Mouse (Mus musculus) embryonic facial prominence, embryonic 11.5 days (tissue): ENCODE data around the gene Gm43518. TPM values are rescaled to one million over a fixed set of nuclear protein-coding genes. Genes with fewer than 3 reads are reported as not detected.
A peak's percentile ranks its signal among the peaks of the same experiment; 100 is the strongest.

Experiments used
- ATAC-seq: fragments of 200-750 bp; cut with Nextera tagmentation; replicated peaks from 2 replicates; pipeline ENCODE4 v1.8.0; 2017; ENCODE audit warnings: low read depth; ENCODE audit not compliant: insufficient number of reproducible peaks, low FRiP score, low TSS enrichment
- DNase-seq: peaks from one replicate; pipeline ENCODE4 v3.0.0-alpha.2; 2015; ENCODE audit warnings: low spot score
- H3K27ac ChIP-seq: fragments of 300-500 bp; sonication (generic); replicated peaks from 2 replicates; pipeline ENCODE4 v1.5.1; 2014; ENCODE audit warnings: mild to moderate bottlenecking, low read depth, low read length, control low read depth
- H3K27me3 ChIP-seq: fragments of 300-500 bp; sonication (generic); 2 replicates; pipeline ENCODE4 v1.6.1; 2014; ENCODE audit warnings: mild to moderate bottlenecking, low read length, moderate library complexity, mixed read lengths; ENCODE audit not compliant: control insufficient read depth, insufficient read depth
- H3K36me3 ChIP-seq: fragments of 300-500 bp; sonication (generic); replicated peaks from 2 replicates; pipeline ENCODE4 v1.6.1; 2014; ENCODE audit warnings: low read depth, mild to moderate bottlenecking, low read length, moderate library complexity, mixed read lengths; ENCODE audit not compliant: control insufficient read depth, insufficient read depth
- H3K4me1 ChIP-seq: fragments of 300-500 bp; sonication (generic); 2 replicates; pipeline ENCODE4 v1.6.1; 2014; ENCODE audit warnings: low read length, mixed read lengths; ENCODE audit not compliant: control insufficient read depth, insufficient read depth
- H3K4me2 ChIP-seq: fragments of 300-500 bp; sonication (generic); 2 replicates; pipeline ENCODE4 v1.6.1; 2014; ENCODE audit warnings: low read depth, mild to moderate bottlenecking, control low read depth, low read length, moderate library complexity
- H3K4me3 ChIP-seq: fragments of 300-500 bp; sonication (generic); 2 replicates; pipeline ENCODE4 v1.5.1; 2014; ENCODE audit warnings: low read depth, low read length, control low read depth
- H3K9ac ChIP-seq: fragments of 300-500 bp; sonication (generic); replicated peaks from 2 replicates; pipeline ENCODE4 v1.6.1; 2014; ENCODE audit warnings: mild to moderate bottlenecking, control low read depth, low read length
- H3K9me3 ChIP-seq: fragments of 300-500 bp; sonication (generic); replicated peaks from 2 replicates; pipeline ENCODE4 v1.6.1; 2016; ENCODE audit warnings: mild to moderate bottlenecking, low read length, inconsistent platforms, mixed read lengths; ENCODE audit not compliant: control insufficient read depth
- WGBS: fragments of 180-500 bp; shearing (Covaris S2); extraction: QIAGEN DNeasy Blood & Tissue Kit; methylation state at CpG from one replicate; pipeline ENCODE4 v1.1.7; 2014; 5-methylcytosine and 5-hydroxymethylcytosine counted together
- polyA plus RNA-seq: library from polyadenylated mRNA; unstranded; fragments of >200 nt; fragmentation: Nextera tagmentation; extraction: Ambion mirVana; gene quantifications from 2 replicates; pipeline ENCODE4 v1.2.1, GENCODE M21; 2014

Gene Gm43518
- polyA plus RNA-seq, 1 experiment from 2014 or later = not detected

DNA sequence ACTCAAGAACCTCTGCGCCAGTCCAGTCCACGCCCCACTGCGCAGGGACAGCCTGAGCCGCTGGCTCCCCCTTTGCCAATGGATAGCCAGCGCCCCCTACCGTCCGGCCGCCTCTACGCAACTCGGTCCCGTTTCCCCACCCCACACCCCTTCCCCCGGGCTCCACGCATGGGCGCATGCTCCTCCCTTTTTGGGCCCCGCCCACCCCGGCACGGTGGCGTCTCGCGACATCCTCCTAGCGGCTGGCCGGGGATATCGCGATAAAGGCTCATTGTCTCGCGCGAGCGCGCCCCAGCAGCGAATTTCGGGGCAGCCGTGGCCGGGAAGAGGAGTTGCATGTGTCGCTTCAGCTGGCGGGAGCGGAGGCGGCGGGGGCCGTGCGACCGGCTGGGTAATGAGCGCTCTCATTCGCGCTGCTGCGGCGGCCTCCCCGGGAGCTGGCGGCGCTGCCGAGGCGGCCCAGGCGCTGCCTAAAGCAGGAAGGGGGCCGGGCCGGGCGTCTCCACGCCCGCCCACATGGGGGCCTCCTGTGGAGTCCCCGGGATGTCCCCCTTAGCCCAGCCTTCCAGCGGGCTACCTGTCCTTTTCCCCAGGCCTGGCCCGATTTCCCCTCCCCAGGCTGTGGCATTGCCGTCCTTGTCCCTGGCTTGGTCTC is 20.1 kb upstream of the Gm43518 start, which contains the start of gene Denr:
Gene Denr (plus strand): TSS at position 200 of the 655 bp plus-strand sequence.
- Histone ChIP-seq H3K4me2 (peak within 1 kb of the TSS; percentile 73), H3K27ac (peak within 1 kb of the TSS; percentile 16; the same call in 1 of the 2 replicates), H3K9ac (peak within 1 kb of the TSS; percentile 82), H3K4me3 (peak within 1 kb of the TSS; percentile 82), H3K27me3 (no peaks in the 10 kb centered on the region), H3K4me1 (no peaks in the 10 kb centered on the region), H3K36me3 (peaks cover 2% of the 10 kb centered on the region), H3K9me3 (no peaks in the 10 kb centered on the region)
- ATAC-seq (peak; percentile 91), DNase-seq (peak; percentile 99)
- WGBS = under 1% methylated on average over 48 of the region's 61 CpGs

DNA sequence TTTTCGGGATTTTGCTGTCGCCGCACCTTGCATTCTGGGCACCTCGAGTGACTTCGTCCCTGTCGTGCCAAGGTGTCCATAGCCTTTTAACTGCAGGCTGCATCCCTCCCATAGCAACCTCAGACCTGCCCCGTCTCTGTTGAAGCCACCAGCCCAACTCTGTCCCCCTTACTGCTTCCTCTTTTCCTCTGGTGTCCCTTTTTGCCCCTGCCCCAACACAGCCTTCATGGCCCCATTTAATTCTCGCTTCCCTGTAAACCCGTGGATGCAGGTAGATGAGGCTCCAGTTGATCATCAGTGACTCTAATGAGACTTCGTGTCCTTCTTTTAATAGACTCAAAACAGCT is 19.6 kb upstream of the Gm43518 start:
- ATAC-seq = no peak
- H3K27ac ChIP-seq = peak overlapping the region; percentile 16; the same call in 1 of the 2 replicates
- 4% methylated on average over 10 of the region's 10 CpGs for WGBS

GRCm38 (mm10) chr5:123914852-123915251 is 12.4 kb upstream of the Gm43518 start:
- Histone ChIP-seq H3K36me3 (no peaks in the 10 kb centered on the region; the same call in 1 of the 2 replicates), H3K4me1 (no peaks in the 10 kb centered on the region), H3K9ac (no peak overlapping the region), H3K9me3 (no peaks in the 10 kb centered on the region), H3K4me3 (no peak overlapping the region), H3K4me2 (no peak overlapping the region), H3K27me3 (no peaks in the 10 kb centered on the region), H3K27ac (no peak overlapping the region)
- DNase-seq (no peak), ATAC-seq (no peak)
- 87% methylated on average over 3 of the region's 3 CpGs for WGBS

More for the DNA sequence above, 19.6 kb upstream of the Gm43518 start:
- H3K4me3 ChIP-seq = peak overlapping the region; percentile 82
- no peak for DNase-seq
- peak overlapping the region; percentile 73 for H3K4me2 ChIP-seq
- H3K27me3 ChIP-seq = no peaks in the 10 kb centered on the region
- H3K9me3 ChIP-seq = no peaks in the 10 kb centered on the region
- H3K9ac ChIP-seq = peak overlapping the region; percentile 82
- peaks cover 2% of the 10 kb centered on the region for H3K36me3 ChIP-seq
- no peaks in the 10 kb centered on the region for H3K4me1 ChIP-seq

- Histone ChIP-seq H3K4me3 (no peak overlapping the region), H3K27me3 (no peaks in the 10 kb centered on the region), H3K9ac (no peak overlapping the region), H3K4me2 (no peak overlapping the region), H3K4me1 (no peaks in the 10 kb centered on the region), H3K36me3 (peaks cover 7% of the 10 kb centered on the region; the same call in 1 of the 2 replicates), H3K9me3 (no peaks in the 10 kb centered on the region), H3K27ac (no peak overlapping the region)
- ATAC-seq (no peak), DNase-seq (no peak)
- WGBS = 87% methylated on average over 6 of the region's 6 CpGs
Observed at GRCm38 (mm10) chr5:123922112-123922511, 5.1 kb upstream of the Gm43518 start.

GRCm38 (mm10) chr5:123930508-123930989 is 3.3 kb downstream of the Gm43518 start, which contains the start of gene Ccdc62:
Ccdc62 (plus strand) TSS chr5:123930679.
- H3K9ac ChIP-seq = peak within 1 kb of the TSS; percentile 97
- WGBS = under 1% methylated on average over 56 of the region's 56 CpGs
- no peaks in the 10 kb centered on the region for H3K9me3 ChIP-seq
- H3K36me3 ChIP-seq = no peaks in the 10 kb centered on the region
- ATAC-seq = peak; percentile 92
- H3K4me2 ChIP-seq = peak within 1 kb of the TSS; percentile 67
- DNase-seq = peak; percentile 98
- H3K27ac ChIP-seq = peak within 1 kb of the TSS; percentile 31; the same call in 1 of the 2 replicates
- no peaks in the 10 kb centered on the region for H3K27me3 ChIP-seq
- peak within 1 kb of the TSS; percentile 75 for H3K4me3 ChIP-seq
- no peaks in the 10 kb centered on the region for H3K4me1 ChIP-seq

DNA sequence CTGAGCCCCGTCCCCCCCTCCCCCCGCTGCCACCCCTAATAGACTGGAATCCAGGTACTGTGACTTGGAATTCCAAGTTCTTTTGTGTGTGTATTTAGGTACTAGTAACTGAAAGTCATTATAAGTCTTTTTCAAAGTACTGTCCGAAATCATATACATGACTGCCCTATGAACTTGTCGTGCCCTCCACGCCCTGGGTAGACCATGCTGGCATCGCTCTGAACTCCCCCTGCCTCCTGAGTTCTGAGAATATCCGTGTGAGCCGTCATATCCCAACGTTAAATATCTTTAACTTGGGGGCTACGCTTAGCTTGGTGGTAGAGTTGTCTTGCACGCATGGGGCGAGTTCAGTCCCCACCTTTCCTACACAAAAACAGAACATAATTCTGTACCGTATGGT is 3.9 kb downstream of the Gm43518 start:
- no peak overlapping the region for H3K27ac ChIP-seq
- ATAC-seq (no peak), DNase-seq (no peak)
- H3K9me3 ChIP-seq = no peaks in the 10 kb centered on the region
- H3K27me3 ChIP-seq = no peaks in the 10 kb centered on the region
- H3K9ac ChIP-seq = peak overlapping the region; percentile 97
- H3K4me2 ChIP-seq = peak overlapping the region; percentile 67
- peak overlapping the region; percentile 75 for H3K4me3 ChIP-seq
- no peaks in the 10 kb centered on the region for H3K36me3 ChIP-seq
- H3K4me1 ChIP-seq = no peaks in the 10 kb centered on the region
- 51% methylated on average over 13 of the region's 13 CpGs for WGBS

- Histone ChIP-seq H3K27me3 (no peaks in the 10 kb centered on the region), H3K9ac (no peak overlapping the region), H3K36me3 (no peaks in the 10 kb centered on the region), H3K9me3 (no peaks in the 10 kb centered on the region), H3K4me1 (no peaks in the 10 kb centered on the region), H3K4me2 (no peak overlapping the region), H3K4me3 (no peak overlapping the region), H3K27ac (no peak overlapping the region)
- DNase-seq = no peak
- no peak for ATAC-seq
Observed at GRCm38 (mm10) chr5:123932927-123933326, 5.7 kb downstream of the Gm43518 start.

GRCm38 (mm10) chr5:123933556-123933955 is 6.3 kb downstream of the Gm43518 start:
- Histone ChIP-seq H3K4me1 (no peaks in the 10 kb centered on the region), H3K4me2 (no peak overlapping the region), H3K9ac (no peak overlapping the region), H3K27me3 (no peaks in the 10 kb centered on the region), H3K36me3 (no peaks in the 10 kb centered on the region), H3K9me3 (no peaks in the 10 kb centered on the region), H3K27ac (no peak overlapping the region), H3K4me3 (no peak overlapping the region)
- DNase-seq (no peak), ATAC-seq (no peak)
- WGBS = 85% methylated on average over 12 of the region's 12 CpGs
